Mouse (Mus musculus) embryonic fibroblast, embryonic 13.5 days (primary cell): ENCODE measurements around the gene Pigt.

Source experiments
- CTCF ChIP-seq: IDR thresholded peaks from 2 replicates; pipeline ENCODE4 v1.5.1; 2011; ENCODE audit warnings: mild to moderate bottlenecking, control low read depth, low read length, moderate library complexity, borderline replicate concordance; ENCODE audit not compliant: insufficient read depth
- POLR2A ChIP-seq: IDR thresholded peaks from 2 replicates; pipeline ENCODE4 v1.6.1; 2011; ENCODE audit warnings: low read depth, mild to moderate bottlenecking, control low read depth, low read length, moderate library complexity

- no peak for TF ChIP-seq POLR2A
- TF ChIP-seq CTCF, result no peak
Observed at GRCm38 (mm10) chr2:164455421-164456190, 41.7 kb upstream of the Pigt start.
